Mouse (Mus musculus): ENCODE measurements at regions not wholly inside any gene's neighbourhood (a gene's known extent, or its start where the extent isn't known, plus 50 kb on each side); places are given as distances from the start of the nearest gene placed in this dataset.

- no peak for TF ChIP-seq CTCF (IDR thresholded peaks at IDR 0.05; ENCODE audit: low read depth)
- TF ChIP-seq EP300 (IDR thresholded peaks at IDR 0.05; ENCODE audit: low read depth) = no peak
These were observed 130.6 kb upstream of the Lpp start for GRCm38 (mm10) chr16:24262701-24263100.

Measured in heart, postnatal 0 days (tissue).